Mouse (Mus musculus): Measurements from ENCODE around the gene St6galnac4. TPM values are rescaled to one million over a fixed set of nuclear protein-coding genes. Genes with fewer than 3 reads are reported as not detected.
A peak's percentile ranks its signal among the peaks of the same experiment; 100 is the strongest.

The St6galnac4 gene
- polyA plus RNA-seq, 1 experiment = 9.4 TPM

GRCm38 (mm10) chr2:32574901-32575585 lies 11.9 kb upstream of the St6galnac4 start:
- peak overlapping the region; percentile 50 for H3K9ac ChIP-seq (ENCODE audit: low read depth, poor library complexity, severe bottlenecking)
- H3K27ac ChIP-seq (ENCODE audit: insufficient read depth, low read length) = no peak overlapping the region
- no peak for TF ChIP-seq EP300 (IDR thresholded peaks at IDR 0.05; ENCODE audit: insufficient read depth, low read depth, low read length)
- peak; percentile 80 for TF ChIP-seq CTCF (IDR thresholded peaks at IDR 0.05; ENCODE audit: low read depth, low read length)

GRCm38 (mm10) chr2:32575586-32576160 lies 11.2 kb upstream of the St6galnac4 start, which contains the start of gene 9430097D07Rik:
TSS of gene 9430097D07Rik (minus strand) at chr2:32575684.
- no peaks in the 10 kb centered on the region for H3K4me1 ChIP-seq (ENCODE audit: control insufficient read depth, insufficient read depth, low read length)
- H3K9me3 ChIP-seq (replicated peaks; ENCODE audit: control insufficient read depth, insufficient read depth, low read length, poor library complexity, severe bottlenecking) = no peaks in the 10 kb centered on the region
- TF ChIP-seq CTCF (IDR thresholded peaks at IDR 0.05; ENCODE audit: low read depth, low read length) (no peak), EP300 (IDR thresholded peaks at IDR 0.05; ENCODE audit: insufficient read depth, low read depth, low read length) (no peak), POLR2A (IDR thresholded peaks at IDR 0.05; ENCODE audit: insufficient read depth, low read length) (no peak)
- H3K9ac ChIP-seq (ENCODE audit: low read depth, poor library complexity, severe bottlenecking) = peak within 1 kb of the TSS; percentile 50
- no peaks in the 10 kb centered on the region for H3K27me3 ChIP-seq (ENCODE audit: control insufficient read depth, insufficient read depth, low read length, poor library complexity, severe bottlenecking)
- no peak within 1 kb of the TSS for H3K27ac ChIP-seq (ENCODE audit: insufficient read depth, low read length)
- H3K4me3 ChIP-seq (ENCODE audit: low read depth, low read length) = peak within 1 kb of the TSS; percentile 85
- H3K36me3 ChIP-seq (ENCODE audit: control insufficient read depth, insufficient read depth, low read length, poor library complexity, severe bottlenecking) = no peaks in the 10 kb centered on the region

More at GRCm38 (mm10) chr2:32574901-32575585, 11.9 kb upstream of the St6galnac4 start:
- Histone ChIP-seq H3K36me3 (ENCODE audit: control insufficient read depth, insufficient read depth, low read length, poor library complexity, severe bottlenecking) (no peaks in the 10 kb centered on the region), H3K4me3 (ENCODE audit: low read depth, low read length) (peak overlapping the region; percentile 85), H3K4me1 (ENCODE audit: control insufficient read depth, insufficient read depth, low read length) (no peaks in the 10 kb centered on the region), H3K9me3 (replicated peaks; ENCODE audit: control insufficient read depth, insufficient read depth, low read length, poor library complexity, severe bottlenecking) (no peaks in the 10 kb centered on the region), H3K27me3 (ENCODE audit: control insufficient read depth, insufficient read depth, low read length, poor library complexity, severe bottlenecking) (no peaks in the 10 kb centered on the region)

GRCm38 (mm10) chr2:32576532-32576931 lies 10.4 kb upstream of the St6galnac4 start:
- TF ChIP-seq POLR2A (IDR thresholded peaks at IDR 0.05; ENCODE audit: insufficient read depth, low read length) (no peak), CTCF (IDR thresholded peaks at IDR 0.05; ENCODE audit: low read depth, low read length) (no peak), EP300 (IDR thresholded peaks at IDR 0.05; ENCODE audit: insufficient read depth, low read depth, low read length) (no peak)
- Histone ChIP-seq H3K9ac (ENCODE audit: low read depth, poor library complexity, severe bottlenecking) (no peak overlapping the region), H3K9me3 (replicated peaks; ENCODE audit: control insufficient read depth, insufficient read depth, low read length, poor library complexity, severe bottlenecking) (no peaks in the 10 kb centered on the region), H3K4me3 (ENCODE audit: low read depth, low read length) (no peak overlapping the region), H3K27me3 (ENCODE audit: control insufficient read depth, insufficient read depth, low read length, poor library complexity, severe bottlenecking) (no peaks in the 10 kb centered on the region), H3K27ac (ENCODE audit: insufficient read depth, low read length) (no peak overlapping the region), H3K36me3 (ENCODE audit: control insufficient read depth, insufficient read depth, low read length, poor library complexity, severe bottlenecking) (no peaks in the 10 kb centered on the region), H3K4me1 (ENCODE audit: control insufficient read depth, insufficient read depth, low read length) (no peaks in the 10 kb centered on the region)

- Histone ChIP-seq H3K4me1 (ENCODE audit: control insufficient read depth, insufficient read depth, low read length) (no peaks in the 10 kb centered on the region), H3K36me3 (ENCODE audit: control insufficient read depth, insufficient read depth, low read length, poor library complexity, severe bottlenecking) (no peaks in the 10 kb centered on the region), H3K27me3 (ENCODE audit: control insufficient read depth, insufficient read depth, low read length, poor library complexity, severe bottlenecking) (no peaks in the 10 kb centered on the region), H3K9me3 (replicated peaks; ENCODE audit: control insufficient read depth, insufficient read depth, low read length, poor library complexity, severe bottlenecking) (no peaks in the 10 kb centered on the region), H3K27ac (ENCODE audit: insufficient read depth, low read length) (no peak overlapping the region), H3K4me3 (ENCODE audit: low read depth, low read length) (0 out of 2 replicates have a peak overlapping the region, but pooled peaks have one; percentile 16), H3K9ac (ENCODE audit: low read depth, poor library complexity, severe bottlenecking) (no peak overlapping the region)
- no peak for TF ChIP-seq CTCF (IDR thresholded peaks at IDR 0.05; ENCODE audit: low read depth, low read length)
- no peak for TF ChIP-seq POLR2A (IDR thresholded peaks at IDR 0.05; ENCODE audit: insufficient read depth, low read length)
- no peak for TF ChIP-seq EP300 (IDR thresholded peaks at IDR 0.05; ENCODE audit: insufficient read depth, low read depth, low read length)
Observed at GRCm38 (mm10) chr2:32578146-32579046, 8.5 kb upstream of the St6galnac4 start.

GRCm38 (mm10) chr2:32581450-32582095 lies 5.3 kb upstream of the St6galnac4 start:
- no peak for TF ChIP-seq POLR2A (IDR thresholded peaks at IDR 0.05; ENCODE audit: insufficient read depth, low read length)
- TF ChIP-seq CTCF (IDR thresholded peaks at IDR 0.05; ENCODE audit: low read depth, low read length) = no peak
- no peak for TF ChIP-seq EP300 (IDR thresholded peaks at IDR 0.05; ENCODE audit: insufficient read depth, low read depth, low read length)
- no peaks in the 10 kb centered on the region for H3K27me3 ChIP-seq (ENCODE audit: control insufficient read depth, insufficient read depth, low read length, poor library complexity, severe bottlenecking)

More at GRCm38 (mm10) chr2:32581450-32582095, 5.3 kb upstream of the St6galnac4 start:
- Histone ChIP-seq H3K27ac (ENCODE audit: insufficient read depth, low read length) (no peak overlapping the region), H3K9me3 (replicated peaks; ENCODE audit: control insufficient read depth, insufficient read depth, low read length, poor library complexity, severe bottlenecking) (no peaks in the 10 kb centered on the region), H3K9ac (ENCODE audit: low read depth, poor library complexity, severe bottlenecking) (peak overlapping the region; percentile 17; the same call in 1 of the 2 replicates), H3K36me3 (ENCODE audit: control insufficient read depth, insufficient read depth, low read length, poor library complexity, severe bottlenecking) (no peaks in the 10 kb centered on the region), H3K4me1 (ENCODE audit: control insufficient read depth, insufficient read depth, low read length) (peaks cover 2% of the 10 kb centered on the region), H3K4me3 (ENCODE audit: low read depth, low read length) (peak overlapping the region; percentile 53)
